Mouse (Mus musculus): ENCODE measurements around the gene Asb18. TPM values are rescaled to one million over a fixed set of nuclear protein-coding genes. Genes with fewer than 3 reads are reported as not detected.

Gene Asb18
- polyA plus RNA-seq, 1 experiment from 2014 or later: not detected

GRCm38 (mm10) chr1:90020336-90020735 is 5.9 kb upstream of the Asb18 start:
- H3K27me3 ChIP-seq (ENCODE audit: control insufficient read depth, insufficient read depth, low read length): no peaks in the 10 kb centered on the region
- WGBS: 87% methylated on average over 5 of the region's 5 CpGs
- no peak overlapping the region for H3K27ac ChIP-seq (replicated peaks; ENCODE audit: low read depth, low read length)
- ATAC-seq (replicated peaks; ENCODE audit: insufficient number of reproducible peaks, low FRiP score, low TSS enrichment, low read depth) (no peak), DNase-seq (ENCODE audit: low spot score) (no peak)
- H3K9ac ChIP-seq (replicated peaks; ENCODE audit: low read length): no peak overlapping the region
- H3K4me1 ChIP-seq (ENCODE audit: control insufficient read depth, insufficient read depth, low read length): no peaks in the 10 kb centered on the region
- no peak overlapping the region for H3K4me3 ChIP-seq (ENCODE audit: low read depth, low read length)
- no peaks in the 10 kb centered on the region for H3K9me3 ChIP-seq (replicated peaks; ENCODE audit: control insufficient read depth, low read length)
- no peaks in the 10 kb centered on the region for H3K36me3 ChIP-seq (replicated peaks; ENCODE audit: control insufficient read depth, insufficient read depth, low read depth, low read length)
- no peak overlapping the region for H3K4me2 ChIP-seq (ENCODE audit: low read depth, low read length)

- no peak overlapping the region for H3K4me2 ChIP-seq (ENCODE audit: low read depth, low read length)
- no peak overlapping the region for H3K9ac ChIP-seq (replicated peaks; ENCODE audit: low read length)
- H3K27me3 ChIP-seq (ENCODE audit: control insufficient read depth, insufficient read depth, low read length): no peaks in the 10 kb centered on the region
- H3K27ac ChIP-seq (replicated peaks; ENCODE audit: low read depth, low read length): no peak overlapping the region
- DNase-seq (ENCODE audit: low spot score): no peak
- no peaks in the 10 kb centered on the region for H3K9me3 ChIP-seq (replicated peaks; ENCODE audit: control insufficient read depth, low read length)
- H3K4me1 ChIP-seq (ENCODE audit: control insufficient read depth, insufficient read depth, low read length): no peaks in the 10 kb centered on the region
- no peaks in the 10 kb centered on the region for H3K36me3 ChIP-seq (replicated peaks; ENCODE audit: control insufficient read depth, insufficient read depth, low read depth, low read length)
- no peak overlapping the region for H3K4me3 ChIP-seq (ENCODE audit: low read depth, low read length)
- no peak for ATAC-seq (replicated peaks; ENCODE audit: insufficient number of reproducible peaks, low FRiP score, low TSS enrichment, low read depth)
- WGBS: 82% methylated on average over 6 of the region's 6 CpGs
Observed at GRCm38 (mm10) chr1:90018071-90018470, 3.6 kb upstream of the Asb18 start.

- Histone ChIP-seq H3K9ac (replicated peaks; ENCODE audit: low read length) (no peak overlapping the region), H3K4me2 (ENCODE audit: low read depth, low read length) (no peak overlapping the region), H3K27me3 (ENCODE audit: control insufficient read depth, insufficient read depth, low read length) (no peaks in the 10 kb centered on the region), H3K36me3 (replicated peaks; ENCODE audit: control insufficient read depth, insufficient read depth, low read depth, low read length) (no peaks in the 10 kb centered on the region), H3K9me3 (replicated peaks; ENCODE audit: control insufficient read depth, low read length) (no peaks in the 10 kb centered on the region), H3K4me3 (ENCODE audit: low read depth, low read length) (no peak overlapping the region), H3K4me1 (ENCODE audit: control insufficient read depth, insufficient read depth, low read length) (no peaks in the 10 kb centered on the region), H3K27ac (replicated peaks; ENCODE audit: low read depth, low read length) (no peak overlapping the region)
- ATAC-seq (replicated peaks; ENCODE audit: insufficient number of reproducible peaks, low FRiP score, low TSS enrichment, low read depth) (no peak), DNase-seq (ENCODE audit: low spot score) (no peak)
- 77% methylated on average over 5 of the region's 5 CpGs for WGBS
Observed at GRCm38 (mm10) chr1:90013273-90013672, 1.2 kb downstream of the Asb18 start.

DNA sequence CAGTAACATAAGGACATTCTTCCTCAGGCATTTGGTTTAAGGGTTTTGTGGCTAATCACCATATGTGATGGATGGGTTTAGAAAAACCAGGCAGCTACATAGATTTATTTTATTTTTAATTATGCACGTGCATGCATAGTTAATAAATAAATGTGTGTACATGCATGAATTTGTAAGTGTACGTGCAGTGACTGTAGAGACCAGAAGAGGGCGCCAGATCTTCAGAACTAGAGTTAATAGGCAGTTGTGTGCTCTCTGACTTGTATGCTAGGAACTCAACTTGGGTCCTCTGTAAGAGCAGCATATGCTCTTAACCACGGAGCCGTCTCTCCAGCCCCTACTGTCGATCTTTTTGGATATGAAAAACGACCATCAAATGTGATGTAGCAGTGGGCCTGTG is 1.6 kb downstream of the Asb18 start:
- Histone ChIP-seq H3K4me3 (ENCODE audit: low read depth, low read length) (no peak overlapping the region), H3K9ac (replicated peaks; ENCODE audit: low read length) (no peak overlapping the region), H3K4me1 (ENCODE audit: control insufficient read depth, insufficient read depth, low read length) (no peaks in the 10 kb centered on the region), H3K4me2 (ENCODE audit: low read depth, low read length) (no peak overlapping the region), H3K27me3 (ENCODE audit: control insufficient read depth, insufficient read depth, low read length) (no peaks in the 10 kb centered on the region), H3K9me3 (replicated peaks; ENCODE audit: control insufficient read depth, low read length) (no peaks in the 10 kb centered on the region), H3K36me3 (replicated peaks; ENCODE audit: control insufficient read depth, insufficient read depth, low read depth, low read length) (no peaks in the 10 kb centered on the region), H3K27ac (replicated peaks; ENCODE audit: low read depth, low read length) (no peak overlapping the region)
- DNase-seq (ENCODE audit: low spot score) (no peak), ATAC-seq (replicated peaks; ENCODE audit: insufficient number of reproducible peaks, low FRiP score, low TSS enrichment, low read depth) (no peak)
- WGBS: 65% methylated on average over 7 of the region's 7 CpGs

GRCm38 (mm10) chr1:90012168-90012567 is 2.3 kb downstream of the Asb18 start:
- no peaks in the 10 kb centered on the region for H3K4me1 ChIP-seq (ENCODE audit: control insufficient read depth, insufficient read depth, low read length)
- 73% methylated on average over 3 of the region's 3 CpGs for WGBS
- no peaks in the 10 kb centered on the region for H3K27me3 ChIP-seq (ENCODE audit: control insufficient read depth, insufficient read depth, low read length)
- DNase-seq (ENCODE audit: low spot score) (no peak), ATAC-seq (replicated peaks; ENCODE audit: insufficient number of reproducible peaks, low FRiP score, low TSS enrichment, low read depth) (no peak)
- no peak overlapping the region for H3K9ac ChIP-seq (replicated peaks; ENCODE audit: low read length)
- H3K27ac ChIP-seq (replicated peaks; ENCODE audit: low read depth, low read length): no peak overlapping the region
- no peaks in the 10 kb centered on the region for H3K36me3 ChIP-seq (replicated peaks; ENCODE audit: control insufficient read depth, insufficient read depth, low read depth, low read length)
- H3K9me3 ChIP-seq (replicated peaks; ENCODE audit: control insufficient read depth, low read length): no peaks in the 10 kb centered on the region
- H3K4me3 ChIP-seq (ENCODE audit: low read depth, low read length): no peak overlapping the region
- H3K4me2 ChIP-seq (ENCODE audit: low read depth, low read length): no peak overlapping the region

GRCm38 (mm10) chr1:90010077-90010476 is 4.4 kb downstream of the Asb18 start:
- no peaks in the 10 kb centered on the region for H3K4me1 ChIP-seq (ENCODE audit: control insufficient read depth, insufficient read depth, low read length)
- no peaks in the 10 kb centered on the region for H3K27me3 ChIP-seq (ENCODE audit: control insufficient read depth, insufficient read depth, low read length)
- H3K4me3 ChIP-seq (ENCODE audit: low read depth, low read length): no peak overlapping the region
- ATAC-seq (replicated peaks; ENCODE audit: insufficient number of reproducible peaks, low FRiP score, low TSS enrichment, low read depth) (no peak), DNase-seq (ENCODE audit: low spot score) (no peak)
- WGBS: 84% methylated on average over 1 of the region's 1 CpGs
- H3K4me2 ChIP-seq (ENCODE audit: low read depth, low read length): no peak overlapping the region
- no peak overlapping the region for H3K9ac ChIP-seq (replicated peaks; ENCODE audit: low read length)
- H3K36me3 ChIP-seq (replicated peaks; ENCODE audit: control insufficient read depth, insufficient read depth, low read depth, low read length): no peaks in the 10 kb centered on the region
- no peak overlapping the region for H3K27ac ChIP-seq (replicated peaks; ENCODE audit: low read depth, low read length)
- no peaks in the 10 kb centered on the region for H3K9me3 ChIP-seq (replicated peaks; ENCODE audit: control insufficient read depth, low read length)

- H3K4me2 ChIP-seq (ENCODE audit: low read depth, low read length): no peak overlapping the region
- ATAC-seq (replicated peaks; ENCODE audit: insufficient number of reproducible peaks, low FRiP score, low TSS enrichment, low read depth) (no peak), DNase-seq (ENCODE audit: low spot score) (no peak)
- no peaks in the 10 kb centered on the region for H3K36me3 ChIP-seq (replicated peaks; ENCODE audit: control insufficient read depth, insufficient read depth, low read depth, low read length)
- H3K9ac ChIP-seq (replicated peaks; ENCODE audit: low read length): no peak overlapping the region
- H3K9me3 ChIP-seq (replicated peaks; ENCODE audit: control insufficient read depth, low read length): no peaks in the 10 kb centered on the region
- no peak overlapping the region for H3K4me3 ChIP-seq (ENCODE audit: low read depth, low read length)
- H3K27me3 ChIP-seq (ENCODE audit: control insufficient read depth, insufficient read depth, low read length): no peaks in the 10 kb centered on the region
- H3K4me1 ChIP-seq (ENCODE audit: control insufficient read depth, insufficient read depth, low read length): no peaks in the 10 kb centered on the region
- no peak overlapping the region for H3K27ac ChIP-seq (replicated peaks; ENCODE audit: low read depth, low read length)
- WGBS: 79% methylated on average over 3 of the region's 3 CpGs
Observed at GRCm38 (mm10) chr1:90009188-90009587, 5.3 kb downstream of the Asb18 start.

DNA sequence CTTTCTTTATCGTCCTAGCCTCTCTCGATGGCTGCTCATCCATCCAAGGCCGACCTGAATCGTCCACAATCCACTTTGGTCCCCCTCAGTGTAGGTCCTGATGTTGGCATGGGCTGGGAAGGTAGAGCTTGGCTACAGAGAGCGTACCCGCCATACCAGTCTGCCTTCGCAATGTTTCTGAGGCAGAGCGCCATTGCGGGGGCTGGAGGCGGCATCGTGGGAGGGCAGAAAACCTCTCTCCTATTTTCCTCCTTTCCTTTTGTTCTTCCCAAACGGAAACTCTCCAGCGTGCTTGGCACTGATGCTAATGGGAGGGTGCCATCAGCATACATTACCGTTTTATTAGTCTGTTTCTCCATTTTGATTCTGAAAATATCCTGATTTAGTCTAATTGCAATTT is 7.8 kb downstream of the Asb18 start:
- Histone ChIP-seq H3K27me3 (ENCODE audit: control insufficient read depth, insufficient read depth, low read length) (no peaks in the 10 kb centered on the region), H3K27ac (replicated peaks; ENCODE audit: low read depth, low read length) (no peak overlapping the region), H3K36me3 (replicated peaks; ENCODE audit: control insufficient read depth, insufficient read depth, low read depth, low read length) (no peaks in the 10 kb centered on the region), H3K4me1 (ENCODE audit: control insufficient read depth, insufficient read depth, low read length) (no peaks in the 10 kb centered on the region), H3K9me3 (replicated peaks; ENCODE audit: control insufficient read depth, low read length) (no peaks in the 10 kb centered on the region), H3K9ac (replicated peaks; ENCODE audit: low read length) (no peak overlapping the region), H3K4me3 (ENCODE audit: low read depth, low read length) (no peak overlapping the region), H3K4me2 (ENCODE audit: low read depth, low read length) (no peak overlapping the region)
- 66% methylated on average over 14 of the region's 14 CpGs for WGBS
- no peak for DNase-seq (ENCODE audit: low spot score)
- ATAC-seq (replicated peaks; ENCODE audit: insufficient number of reproducible peaks, low FRiP score, low TSS enrichment, low read depth): no peak

All from embryonic facial prominence, embryonic 11.5 days (tissue).